Mouse (Mus musculus) yolk sac, embryonic 10.5 days (tissue): ENCODE data around the gene Ly6g6d.
A peak's percentile ranks its signal among the peaks of the same experiment; 100 is the strongest.

Experiments used
- DNase-seq: peaks from one replicate; pipeline ENCODE4 v3.0.0-alpha.2; 2017; ENCODE audit warnings: low spot score

Ly6g6d gene

GRCm38 (mm10) chr17:35097164-35097655 is 19.3 kb upstream of the Ly6g6d start:
- DNase-seq, result no peak

- no peak for DNase-seq
Observed at GRCm38 (mm10) chr17:35096597-35096996, 18.7 kb upstream of the Ly6g6d start.

- no peak for DNase-seq
Observed at GRCm38 (mm10) chr17:35094475-35095365, 16.9 kb upstream of the Ly6g6d start.

- DNase-seq, result no peak
Observed at GRCm38 (mm10) chr17:35092403-35093198, 14.7 kb upstream of the Ly6g6d start.

GRCm38 (mm10) chr17:35090166-35090932 is 12.5 kb upstream of the Ly6g6d start:
- no peak for DNase-seq

GRCm38 (mm10) chr17:35088825-35089644 is 11.2 kb upstream of the Ly6g6d start, which contains the start of gene Abhd16a:
Abhd16a (plus strand) TSS chr17:35089263.
- peak; percentile 91 for DNase-seq

- DNase-seq, result no peak
Observed at GRCm38 (mm10) chr17:35088151-35088550, 10.3 kb upstream of the Ly6g6d start.

GRCm38 (mm10) chr17:35085208-35085865 is 7.5 kb upstream of the Ly6g6d start, which contains the start of gene Ly6g6f:
Ly6g6f (minus strand) TSS chr17:35085610.
- DNase-seq, result no peak

- DNase-seq, result no peak
Observed at GRCm38 (mm10) chr17:35083929-35084497, 6.1 kb upstream of the Ly6g6d start.

- no peak for DNase-seq
Observed at GRCm38 (mm10) chr17:35082841-35083576, 5.1 kb upstream of the Ly6g6d start.

- DNase-seq, result no peak
Observed at GRCm38 (mm10) chr17:35080710-35081109, 2.8 kb upstream of the Ly6g6d start.

GRCm38 (mm10) chr17:35080248-35080647 is 2.4 kb upstream of the Ly6g6d start:
- DNase-seq, result no peak

- no peak for DNase-seq
Observed at GRCm38 (mm10) chr17:35079778-35080177, 1.9 kb upstream of the Ly6g6d start.

- DNase-seq, result no peak
Observed at GRCm38 (mm10) chr17:35077285-35077684, 580 bp downstream of the Ly6g6d start.

GRCm38 (mm10) chr17:35076507-35077176 is 1.2 kb downstream of the Ly6g6d start, which contains the start of gene Ly6g6e:
Ly6g6e (plus strand) TSS chr17:35076902.
- DNase-seq, result no peak

- DNase-seq, result no peak
Observed at GRCm38 (mm10) chr17:35074097-35074496, 3.8 kb downstream of the Ly6g6d start.

GRCm38 (mm10) chr17:35071454-35071853 is 6.4 kb downstream of the Ly6g6d start:
- no peak for DNase-seq

GRCm38 (mm10) chr17:35070556-35071229 is 7.2 kb downstream of the Ly6g6d start:
- no peak for DNase-seq
